Mouse (Mus musculus): ENCODE measurements around the gene Timm50.

DNA sequence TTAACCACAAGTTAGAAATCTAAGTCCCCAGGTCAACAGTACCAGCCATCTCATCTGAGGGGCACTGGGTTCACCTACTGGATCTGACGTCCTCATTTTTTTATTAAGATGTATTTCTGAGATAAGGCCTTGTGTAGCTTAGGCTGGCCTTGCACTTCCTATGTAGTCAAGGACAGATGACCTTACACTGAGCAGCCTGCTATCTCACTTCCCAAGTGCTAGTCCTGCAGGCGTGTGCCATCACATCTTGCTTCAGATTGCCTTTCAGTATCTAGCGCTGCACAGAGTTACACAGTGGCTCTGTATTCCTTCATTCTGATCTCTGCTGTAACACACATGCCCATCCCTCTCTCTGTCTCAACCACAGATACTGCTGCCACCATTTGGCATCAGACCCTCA lies 6.2 kb upstream of the Timm50 start:
- no peak for TF ChIP-seq CTCF (conservative IDR thresholded peaks at IDR 0.05 in 1 of 2, IDR thresholded peaks at IDR 0.05 in 1 of 2; ENCODE audit: low read depth in 2 of 2, low read length in 2 of 2)
- TF ChIP-seq EP300 (IDR thresholded peaks at IDR 0.05; ENCODE audit: low read length): no peak
- no peak for TF ChIP-seq USF1 (IDR thresholded peaks at IDR 0.05; ENCODE audit: low read depth, low read length)
- TF ChIP-seq MEF2A (IDR thresholded peaks at IDR 0.05; ENCODE audit: borderline replicate concordance, low read depth, low read length): no peak
- no peak for TF ChIP-seq HCFC1 (IDR thresholded peaks at IDR 0.05; ENCODE audit: low read depth, low read length)
- no peak for TF ChIP-seq POLR2A (IDR thresholded peaks at IDR 0.05; ENCODE audit: low read depth, low read length)
- TF ChIP-seq USF2 (conservative IDR thresholded peaks at IDR 0.05; ENCODE audit: low read depth, low read length): no peak
- TF ChIP-seq KAT2A (IDR thresholded peaks at IDR 0.05; ENCODE audit: insufficient replicate concordance, low read length): no peak
- TF ChIP-seq MAZ (IDR thresholded peaks at IDR 0.05; ENCODE audit: low read depth, low read length): no peak
- no peak for TF ChIP-seq BHLHE40 (IDR thresholded peaks at IDR 0.05; ENCODE audit: low read depth, low read length)
- no peak for TF ChIP-seq PAX5 (IDR thresholded peaks at IDR 0.05; ENCODE audit: low read length)
- TF ChIP-seq ZMIZ1 (IDR thresholded peaks at IDR 0.05; ENCODE audit: low read depth, low read length): no peak

Measured in CH12.LX (cell line).